Mouse (Mus musculus) brain, adult 2 months (tissue): ENCODE results near the gene Ppp1r1b.

Experiments
- DNase-seq: peaks from one replicate; pipeline ENCODE4 v3.0.0; 2011; ENCODE audit warnings: low read depth, low spot score

Gene Ppp1r1b

DNA sequence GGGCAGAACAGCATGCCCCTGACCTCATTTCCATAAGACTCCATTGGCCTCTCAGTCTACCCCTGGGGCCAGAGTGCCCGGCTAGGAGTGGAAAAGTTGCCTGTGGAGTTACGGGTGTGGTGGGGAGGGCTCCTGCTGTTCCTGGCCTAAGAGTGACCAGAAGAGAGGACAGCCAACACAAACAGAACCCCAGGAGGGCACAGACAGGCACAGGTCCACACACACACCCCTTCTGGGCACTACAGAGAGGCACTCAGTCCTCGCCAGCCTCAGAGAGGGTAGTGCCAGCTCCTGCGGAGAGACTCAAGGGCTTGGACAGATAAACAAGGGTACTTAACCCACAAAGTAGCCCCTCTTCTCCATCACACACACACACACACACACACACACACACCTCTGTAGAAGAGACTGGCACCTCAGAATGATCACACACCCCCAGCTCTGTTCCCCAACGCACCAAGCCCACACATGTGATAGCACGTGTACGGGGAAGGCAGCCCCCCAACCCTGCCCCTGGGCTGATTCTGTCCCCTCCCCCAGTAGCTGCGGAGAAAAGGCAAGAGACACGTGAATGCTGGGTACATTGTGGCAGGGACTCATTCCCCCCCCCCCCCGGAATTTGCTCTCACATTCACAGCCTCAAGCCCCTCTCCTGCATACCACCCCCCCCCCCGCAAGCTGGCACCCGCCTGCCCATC lies 670 bp upstream of the Ppp1r1b start:
- DNase-seq: peak; percentile 47

- no peak for DNase-seq
Measured at GRCm38 (mm10) chr11:98349308-98349707, 1.1 kb downstream of the Ppp1r1b start.

- DNase-seq: no peak
Measured at GRCm38 (mm10) chr11:98352272-98352990, 4.2 kb downstream of the Ppp1r1b start.

DNA sequence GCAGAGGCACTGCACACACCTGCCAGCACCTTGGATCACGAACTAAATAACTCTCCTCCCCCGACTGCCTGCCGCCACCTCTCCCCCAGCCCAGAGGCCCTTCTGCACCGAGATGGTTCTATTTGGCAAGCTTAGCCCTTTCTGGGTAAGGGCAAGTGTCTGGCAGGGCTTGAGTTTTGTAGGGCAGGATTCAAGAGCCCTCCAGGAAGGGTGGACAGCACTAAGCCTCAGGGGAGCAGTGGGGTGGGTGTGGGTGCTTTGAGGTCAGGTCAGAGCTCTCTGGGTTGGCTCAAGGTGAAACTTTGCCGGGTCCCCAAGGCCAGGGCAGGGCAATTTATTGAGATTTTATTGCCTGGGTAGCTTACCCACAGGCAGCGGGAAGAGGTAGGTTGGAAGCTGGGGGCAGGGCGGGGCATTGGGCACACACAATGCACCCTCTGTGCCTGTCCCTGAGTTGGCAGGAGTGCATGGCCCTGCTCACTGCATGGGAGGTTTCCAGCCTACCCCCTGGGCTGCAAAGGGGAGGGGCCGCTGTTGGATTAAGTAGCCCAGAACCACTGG lies 5.5 kb downstream of the Ppp1r1b start:
- peak; percentile 82 for DNase-seq

- DNase-seq: peak; percentile 80
Measured at GRCm38 (mm10) chr11:98354445-98354844, 6.2 kb downstream of the Ppp1r1b start.

DNA sequence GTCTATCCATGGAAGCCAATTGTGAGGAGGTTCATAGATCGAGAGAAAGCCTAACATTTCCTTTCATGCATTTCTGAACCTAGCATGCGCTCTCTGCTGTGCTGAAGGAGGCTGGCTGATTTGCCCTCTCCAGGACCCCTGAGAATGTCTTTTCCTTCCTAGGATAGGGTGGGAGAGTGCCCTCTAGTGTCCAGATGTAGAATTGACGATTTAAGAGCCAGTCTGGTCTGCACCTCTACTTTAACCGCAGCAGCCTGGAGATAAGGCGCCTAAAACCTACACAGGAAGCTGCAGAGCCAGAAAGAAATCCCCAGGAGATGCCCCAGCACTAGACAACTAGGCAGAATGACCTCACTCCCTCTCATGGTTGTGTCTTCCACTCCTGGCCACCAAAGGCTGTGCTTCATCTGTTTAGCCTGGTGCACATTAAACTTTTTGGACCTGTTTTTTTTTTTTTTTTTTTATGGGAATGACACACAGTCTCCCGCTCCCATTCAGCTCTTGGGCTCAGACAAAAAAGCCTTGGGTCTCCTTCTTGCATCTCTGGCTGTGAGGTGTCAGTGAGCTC lies 7.6 kb downstream of the Ppp1r1b start:
- DNase-seq: peak; percentile 88

DNA sequence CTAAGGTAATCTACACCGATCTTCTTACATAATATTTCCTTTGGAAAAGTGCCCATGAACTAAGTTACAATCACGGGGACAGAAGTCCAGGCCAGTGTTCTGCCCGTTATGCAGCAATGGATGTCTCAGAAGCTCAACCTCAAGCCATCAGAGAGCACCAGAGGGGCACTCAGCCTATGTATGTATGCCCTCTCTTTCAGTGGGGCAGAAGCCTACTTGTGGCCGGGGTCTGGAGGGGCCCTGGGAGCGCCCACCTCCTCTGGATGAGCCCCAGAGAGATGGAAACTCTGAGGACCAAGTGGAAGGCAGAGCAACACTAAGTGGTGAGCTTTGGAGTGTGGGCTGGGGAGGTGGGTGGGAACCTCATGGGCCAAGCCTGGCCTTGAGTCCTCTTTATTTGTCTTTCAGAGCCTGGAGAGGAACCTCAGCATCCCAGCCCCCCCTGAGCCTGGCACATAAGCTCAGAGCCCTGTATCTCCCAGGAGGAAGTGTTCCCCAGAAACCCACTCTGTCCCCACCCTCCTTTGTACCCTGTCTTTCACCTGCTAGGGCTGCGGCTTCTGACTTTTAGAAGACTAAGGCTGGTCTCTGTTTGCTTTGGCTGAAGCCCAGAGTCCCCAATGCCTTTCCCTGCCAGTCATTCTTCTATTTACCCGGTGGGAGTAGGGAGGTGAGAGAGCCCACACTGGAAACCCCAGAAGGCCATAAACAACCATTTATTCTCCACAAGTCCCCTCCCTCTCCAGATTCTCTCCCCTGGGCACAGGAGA lies 8.6 kb downstream of the Ppp1r1b start:
- DNase-seq: no peak

DNA sequence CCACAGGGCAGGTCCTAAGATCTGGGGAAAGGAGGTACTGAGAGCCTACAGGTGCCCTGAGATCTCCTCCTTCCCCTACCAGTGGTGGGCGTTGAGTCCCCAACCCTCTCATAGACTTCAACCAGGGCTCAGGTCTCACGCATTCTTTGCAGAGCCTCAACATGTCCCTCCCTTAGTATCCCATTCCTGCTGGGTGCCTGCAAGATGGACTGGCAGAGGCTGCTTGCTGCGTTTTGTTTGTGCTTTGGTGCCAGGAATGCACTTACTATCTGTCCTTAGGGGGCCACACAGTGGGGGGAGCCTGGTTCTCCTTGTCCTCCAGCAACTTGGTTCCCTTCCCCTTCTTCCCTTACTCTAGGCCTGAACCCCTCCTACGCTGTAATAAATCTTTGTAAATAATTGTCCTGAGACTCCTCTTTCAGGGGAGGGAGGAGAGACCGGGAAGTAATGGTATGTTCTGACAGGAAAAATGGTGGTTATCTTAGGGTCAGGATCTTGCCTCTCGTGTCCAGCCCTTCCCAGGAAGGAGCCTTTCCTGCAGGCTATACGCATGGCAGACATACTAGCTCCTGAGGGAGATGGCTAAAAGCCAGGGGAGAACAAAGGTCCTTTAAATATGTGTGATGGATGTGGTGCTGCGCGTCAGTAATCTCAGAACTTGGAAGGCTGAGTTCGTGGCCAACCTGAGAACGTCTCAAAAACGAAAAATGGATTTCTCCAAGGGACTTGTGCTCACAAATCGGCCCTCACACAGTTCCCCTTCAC lies 9.4 kb downstream of the Ppp1r1b start:
- DNase-seq: no peak

GRCm38 (mm10) chr11:98358161-98359083 lies 10.2 kb downstream of the Ppp1r1b start, which contains the start of gene Stard3:
Stard3 (plus strand) TSS chr11:98358368.
- DNase-seq: peak; percentile 95

DNA sequence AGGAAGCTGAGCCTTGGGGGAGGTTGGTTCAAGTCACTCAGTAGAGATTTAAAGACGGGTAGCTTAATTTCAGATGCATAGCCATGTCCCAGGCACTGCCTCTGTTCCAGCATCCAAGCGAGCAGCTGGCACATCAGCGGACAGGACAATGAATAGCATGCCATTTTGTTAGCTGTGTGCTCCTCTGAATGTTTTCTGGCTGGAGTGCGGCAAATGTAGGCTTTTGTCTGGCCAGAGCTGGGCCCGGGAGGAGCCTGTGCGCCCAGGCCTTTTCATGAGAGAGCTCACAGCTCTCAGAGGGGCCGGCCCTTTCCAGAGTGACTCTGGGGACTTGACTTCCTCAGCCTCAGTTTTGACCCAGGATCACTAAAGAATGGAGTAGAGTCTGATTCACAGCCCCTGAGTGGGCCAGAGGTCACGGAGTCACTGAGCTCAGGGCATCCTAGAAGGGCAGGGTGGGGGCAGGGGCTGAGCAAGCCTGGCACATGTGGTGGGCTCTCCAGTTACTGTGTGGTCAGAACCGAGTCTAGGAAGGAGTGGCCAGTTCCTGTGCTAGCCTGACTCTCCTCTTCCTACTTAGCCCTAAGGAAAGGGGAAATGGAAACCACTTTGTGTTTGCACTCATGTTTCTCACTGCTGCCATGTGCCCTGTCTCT lies 12.8 kb downstream of the Ppp1r1b start:
- peak; percentile 75 for DNase-seq

DNA sequence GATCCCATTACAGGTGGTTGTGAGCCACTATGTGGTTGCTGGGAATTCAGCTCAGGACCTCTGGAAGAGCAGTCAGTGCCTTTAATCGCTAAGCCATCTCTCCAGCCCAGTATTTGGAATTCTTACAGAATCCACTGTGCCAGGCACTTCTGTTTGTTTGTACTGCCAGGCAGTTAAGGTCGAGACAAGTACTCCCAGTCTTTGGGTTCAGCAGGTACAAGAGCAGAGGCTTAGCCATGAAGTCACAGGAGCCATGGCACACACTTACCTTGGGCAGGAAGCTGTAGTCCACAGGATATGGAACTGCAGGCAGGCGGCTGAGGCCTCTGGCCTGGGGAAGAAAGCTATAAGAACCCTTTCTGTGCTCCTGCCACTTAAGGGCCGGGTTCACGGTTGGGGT lies 15.6 kb downstream of the Ppp1r1b start:
- DNase-seq: no peak

- no peak for DNase-seq
Measured at GRCm38 (mm10) chr11:98364410-98364809, 16.2 kb downstream of the Ppp1r1b start.

DNA sequence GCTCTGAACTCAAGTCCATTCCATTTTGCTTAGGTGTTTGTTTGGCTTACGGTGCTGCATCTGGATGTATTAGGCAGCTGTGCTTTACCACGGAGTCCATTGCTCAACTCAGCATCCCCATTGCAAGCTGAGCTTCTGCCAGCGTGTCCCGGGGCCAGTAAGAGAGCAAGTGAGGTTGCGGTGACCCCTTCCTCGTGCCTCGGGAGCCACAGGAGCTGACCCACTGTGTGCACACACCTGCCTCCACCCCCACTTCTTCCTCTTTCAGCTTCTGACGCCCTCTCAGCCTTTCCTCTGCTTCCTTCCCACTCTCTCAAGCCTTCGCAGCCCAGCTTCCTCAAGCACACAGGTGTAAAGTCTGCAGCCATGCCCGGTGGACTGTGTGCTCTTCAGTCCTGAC lies 18.1 kb downstream of the Ppp1r1b start:
- no peak for DNase-seq

DNA sequence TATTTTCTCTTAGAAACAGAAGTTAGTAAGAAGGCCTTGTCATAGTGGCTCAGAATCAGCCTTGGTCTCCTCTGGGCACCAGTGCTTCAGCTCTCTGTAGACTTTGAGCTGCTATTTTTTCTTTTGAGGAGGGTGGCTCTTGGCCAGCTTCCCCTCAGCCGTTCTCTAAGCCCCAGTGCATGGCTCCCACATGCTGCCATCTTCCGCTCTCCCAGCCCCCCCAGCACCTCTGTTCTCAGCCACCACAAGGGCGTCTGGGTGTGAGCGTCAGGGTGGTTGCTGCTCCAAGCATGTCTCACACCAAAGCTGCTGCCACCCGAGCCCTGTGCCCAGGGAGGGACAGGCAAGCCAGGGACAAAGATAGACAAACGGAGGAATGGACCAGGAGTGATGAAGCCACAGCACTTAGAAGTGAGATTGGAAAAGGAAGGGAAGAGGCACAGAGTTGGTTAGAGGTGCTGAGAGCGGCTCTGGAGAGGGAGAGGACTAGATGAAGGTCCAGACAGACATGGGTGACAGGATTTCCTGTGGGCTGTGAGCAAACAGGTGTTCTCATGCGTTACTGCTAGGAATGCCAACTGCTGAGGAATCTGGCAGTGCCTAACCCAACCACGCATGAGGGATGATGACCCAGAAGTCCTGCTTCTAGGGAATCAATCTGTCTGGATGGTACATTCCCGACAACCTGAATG lies 19.1 kb downstream of the Ppp1r1b start:
- DNase-seq: peak; percentile 78

- DNase-seq: no peak
Measured at GRCm38 (mm10) chr11:98367863-98368186, 19.6 kb downstream of the Ppp1r1b start.

GRCm38 (mm10) chr11:98369337-98369736 lies 21.1 kb downstream of the Ppp1r1b start:
- DNase-seq: peak; percentile 90

- DNase-seq: no peak
Measured at GRCm38 (mm10) chr11:98370588-98370987, 22.4 kb downstream of the Ppp1r1b start.

DNA sequence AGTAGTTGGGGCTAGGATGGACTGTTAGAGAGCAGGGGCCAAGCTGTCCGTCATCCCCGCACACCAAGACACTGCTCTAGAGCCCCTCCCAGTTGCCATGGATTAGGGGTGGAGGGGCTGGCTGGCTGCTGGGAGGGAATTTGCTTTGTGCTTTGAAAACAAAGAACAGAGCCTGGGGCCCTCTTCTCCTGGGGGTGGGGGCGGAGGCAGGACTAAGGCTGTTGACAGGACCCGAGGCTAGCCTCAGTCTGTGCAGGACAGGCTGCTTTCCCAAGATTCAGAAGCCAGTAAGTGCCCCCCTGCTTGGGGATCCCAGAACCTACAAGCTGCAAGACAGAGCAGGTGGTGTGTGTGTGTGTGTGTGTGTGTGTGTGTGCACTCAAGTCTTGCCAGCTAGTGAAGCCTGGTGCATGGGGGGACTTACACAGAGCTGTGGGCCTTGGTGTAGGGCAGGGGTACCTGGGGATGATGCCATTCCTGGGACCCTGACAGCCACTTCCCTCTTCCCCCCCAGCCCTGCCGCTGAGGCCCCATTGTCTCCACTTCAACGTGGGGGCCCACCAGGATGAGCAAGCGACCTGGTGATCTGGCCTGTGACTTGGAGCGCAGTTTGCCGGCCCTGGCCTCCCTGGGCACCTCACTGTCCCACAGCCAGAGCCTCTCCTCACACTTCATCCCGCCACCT lies 23.5 kb downstream of the Ppp1r1b start:
- peak; percentile 52 for DNase-seq
